Mouse (Mus musculus) ES-E14 (cell line): ENCODE measurements around the gene Odf2. TPM values are rescaled to one million over a fixed set of nuclear protein-coding genes. Genes with fewer than 3 reads are reported as not detected.

Experiments used
- DNase-seq: peaks from one replicate; pipeline ENCODE4 v3.0.0-alpha.2; 2013; ENCODE audit warnings: low read depth, low spot score
- H3K27ac ChIP-seq: 2 replicates; pipeline ENCODE4 v1.5.1; 2012; ENCODE audit warnings: low read depth, mild to moderate bottlenecking, low read length, moderate library complexity, mixed read lengths; ENCODE audit not compliant: poor library complexity, insufficient read depth, severe bottlenecking
- H3K36me3 ChIP-seq: 2 replicates; pipeline ENCODE4 v1.6.1; 2012; ENCODE audit warnings: mild to moderate bottlenecking, low read length, moderate library complexity, mixed read lengths; ENCODE audit not compliant: control insufficient read depth, poor library complexity, insufficient read depth, severe bottlenecking
- H3K4me1 ChIP-seq, 2 experiments: fragments of 150-350 bp in 1 of 2; sonication (generic) in 1 of 2; 2 replicates each; pipeline ENCODE4 v1.6.1; 2012; ENCODE audit warnings: low read length in 2 of 2, mild to moderate bottlenecking in 1 of 2, mixed read lengths in 1 of 2; ENCODE audit not compliant: control insufficient read depth in 2 of 2, insufficient read depth in 2 of 2, poor library complexity in 1 of 2
- H3K4me3 ChIP-seq, 2 experiments: fragments of 150-350 bp in 1 of 2; sonication (generic) in 1 of 2; 2 replicates each; pipeline ENCODE4 v1.5.1; 2012; ENCODE audit warnings: low read length in 2 of 2, low read depth in 1 of 2, mild to moderate bottlenecking in 1 of 2, mixed read lengths in 1 of 2; ENCODE audit not compliant: insufficient read depth in 1 of 2, poor library complexity in 1 of 2, severe bottlenecking in 1 of 2
- H3K9ac ChIP-seq: 2 replicates; pipeline ENCODE4 v1.6.1; 2012; ENCODE audit warnings: low read depth, mild to moderate bottlenecking, low read length, mixed read lengths; ENCODE audit not compliant: poor library complexity, insufficient read depth, severe bottlenecking
- H3K9me3 ChIP-seq: fragments of 150-350 bp; sonication (generic); 2 replicates; pipeline ENCODE4 v1.6.1; 2012; ENCODE audit warnings: low read depth, mild to moderate bottlenecking, low read length; ENCODE audit not compliant: control insufficient read depth, insufficient read depth
- CHD2 ChIP-seq: IDR thresholded peaks from 2 replicates; pipeline ENCODE4 v1.6.1; 2014; ENCODE audit warnings: mild to moderate bottlenecking, low read depth, low read length, inconsistent platforms
- HCFC1 ChIP-seq: IDR thresholded peaks from 2 replicates; pipeline ENCODE4 v1.6.1; 2012; ENCODE audit warnings: low read length, inconsistent platforms, borderline replicate concordance; ENCODE audit not compliant: insufficient read depth
- MAFK ChIP-seq: IDR thresholded peaks from 2 replicates; pipeline ENCODE4 v1.6.1; 2014; ENCODE audit warnings: mild to moderate bottlenecking, low read depth, low read length, inconsistent platforms; ENCODE audit not compliant: insufficient read depth
- ZC3H11A ChIP-seq: IDR thresholded peaks from 2 replicates; pipeline ENCODE4 v1.6.1; 2012; ENCODE audit warnings: low read depth, mild to moderate bottlenecking, inconsistent platforms, low read length, borderline replicate concordance
- ZNF384 ChIP-seq: IDR thresholded peaks from 2 replicates; pipeline ENCODE4 v1.6.1; 2012; ENCODE audit warnings: low read depth, low read length, inconsistent platforms
- in situ Hi-C, 2 experiments: fragments of 600-800 bp; cut with MboI; formaldehyde crosslinking; loops; one replicate each; pipeline ENCODE4 v1.15.1; 2025; ENCODE audit warnings: low sequenced_read_pairs in 2 of 2, inconsistent platforms in 1 of 2; ENCODE audit not compliant: unreplicated experiment in 2 of 2
- total RNA-seq: library from RNA; depleted of rRNA; stranded (reverse); fragments of 300-350 nt; gene quantifications from 2 replicates; pipeline ENCODE4 v1.2.3, GENCODE M21; 2012; rRNA removed

Gene Odf2
- total RNA-seq = 123 and 217 TPM in 2 replicates

GRCm38 (mm10) chr2:29889066-29889944 is at the start of gene Odf2:
Gene Odf2, plus strand, starts transcription at chr2:29889221.
- in situ Hi-C loops = no loop called here
- TF ChIP-seq ZC3H11A (no peak), HCFC1 (no peak), CHD2 (no peak), ZNF384 (no peak), MAFK (no peak)
- Histone ChIP-seq H3K36me3 (peaks cover 27% of the 10 kb centered on the region), H3K4me1 (peaks cover 0 to 13% of the 10 kb centered on the region in 2 experiments; a peak in 1 of 4 replicates), H3K9me3 (no peaks in the 10 kb centered on the region), H3K9ac (peak within 1 kb of the TSS; percentile 96), H3K27ac (peak within 1 kb of the TSS; percentile 87), H3K4me3 (peak within 1 kb of the TSS; percentile 92 to 98)
- DNase-seq = peak; percentile 98

- Histone ChIP-seq H3K4me3 (no peak overlapping the region), H3K36me3 (peaks cover 33% of the 10 kb centered on the region), H3K27ac (no peak overlapping the region), H3K4me1 (peaks cover 6 to 27% of the 10 kb centered on the region in 2 experiments; a peak in 2 of 4 replicates), H3K9ac (no peak overlapping the region), H3K9me3 (no peaks in the 10 kb centered on the region)
- in situ Hi-C loops = no loop called here
- no peak for TF ChIP-seq HCFC1
- TF ChIP-seq MAFK = no peak
- no peak for TF ChIP-seq ZC3H11A
- DNase-seq = no peak
Observed at GRCm38 (mm10) chr2:29839460-29839859, 49.6 kb upstream of the Odf2 start.

- Histone ChIP-seq H3K4me3 (no peak overlapping the region), H3K36me3 (peaks cover 31% of the 10 kb centered on the region), H3K27ac (no peak overlapping the region), H3K4me1 (peaks cover 0 to 20% of the 10 kb centered on the region in 2 experiments; a peak in 2 of 4 replicates), H3K9me3 (no peaks in the 10 kb centered on the region), H3K9ac (no peak overlapping the region)
- in situ Hi-C loops = no loop called here
- no peak for TF ChIP-seq ZNF384
- no peak for TF ChIP-seq MAFK
- TF ChIP-seq CHD2 = no peak
- no peak for TF ChIP-seq HCFC1
- TF ChIP-seq ZC3H11A = no peak
- no peak for DNase-seq
Observed at GRCm38 (mm10) chr2:29843231-29844105, 45.6 kb upstream of the Odf2 start.

- no peak for DNase-seq
- Histone ChIP-seq H3K4me1 (peaks cover 0 to 14% of the 10 kb centered on the region in 2 experiments; a peak in 2 of 4 replicates), H3K9ac (no peak overlapping the region), H3K27ac (no peak overlapping the region), H3K9me3 (no peaks in the 10 kb centered on the region), H3K36me3 (peaks cover 25% of the 10 kb centered on the region), H3K4me3 (no peak overlapping the region)
- in situ Hi-C loops = no loop called here
- TF ChIP-seq MAFK (no peak), HCFC1 (no peak), ZNF384 (no peak), ZC3H11A (no peak), CHD2 (no peak)
Observed at GRCm38 (mm10) chr2:29844115-29844514, 44.9 kb upstream of the Odf2 start.
